Mouse (Mus musculus) layer of hippocampus, adult 6 months (tissue): ENCODE results near the gene Ndel1. TPM values are rescaled to one million over a fixed set of nuclear protein-coding genes. Genes with fewer than 3 reads are reported as not detected.

Experiments
- long read RNA-seq, 2 experiments: library from polyadenylated mRNA; unstranded; transcript quantifications; one replicate each; pipeline ENCODE4 v2.0.0; 2019 to 2020
- polyA plus RNA-seq: library from polyadenylated mRNA; unstranded; fragments of <200 nt; fragmentation: Nextera tagmentation; gene quantifications from 2 replicates; pipeline ENCODE4 v1.2.3, GENCODE M21; 2021

Gene Ndel1
- polyA plus RNA-seq: 71.2 and 71.4 TPM in 2 replicates
- long read RNA-seq, experiment 1, transcript Ndel1-201 (9 exons, 2,382 nt): major isoform, 109 of 147 reads
- long read RNA-seq, experiment 1, partial matches to known transcripts: 20 of 147 reads
- long read RNA-seq, experiment 1, other reads (novel, unspliced or antisense): 15 of 147 reads
- long read RNA-seq, experiment 2, transcript Ndel1-203 (8 exons, 1,653 nt): minor isoform, 6 of 708 reads
- long read RNA-seq, experiment 2, transcript Ndel1-201 (9 exons, 2,382 nt): major isoform, 597 of 708 reads
- long read RNA-seq, experiment 2, partial matches to known transcripts: 13 of 708 reads
- long read RNA-seq, experiment 2, other reads (novel, unspliced or antisense): 92 of 708 reads

DNA sequence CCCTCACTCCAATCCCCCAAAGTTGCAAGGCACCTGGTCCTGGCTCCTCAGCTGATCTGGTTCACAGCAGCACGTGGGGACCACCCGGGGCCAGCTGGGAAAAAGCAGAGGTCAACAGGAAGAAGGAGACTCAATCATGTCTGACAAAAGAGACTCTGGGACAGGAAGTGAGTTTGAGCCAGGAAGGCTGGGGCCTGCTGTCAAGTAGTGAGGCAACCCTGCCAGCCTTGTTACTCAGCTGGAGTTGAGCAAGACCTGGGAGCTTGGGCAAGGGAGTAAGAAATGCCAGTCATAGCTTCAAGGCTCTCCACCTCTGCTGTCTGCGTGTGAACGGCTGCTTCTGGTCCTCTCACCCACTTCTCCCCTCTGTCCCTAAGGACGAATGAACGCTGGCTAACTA is at the start of gene Ndel1:
TSS of gene Ndel1 (minus strand) at position 111 of the 400 bp plus-strand sequence.

DNA sequence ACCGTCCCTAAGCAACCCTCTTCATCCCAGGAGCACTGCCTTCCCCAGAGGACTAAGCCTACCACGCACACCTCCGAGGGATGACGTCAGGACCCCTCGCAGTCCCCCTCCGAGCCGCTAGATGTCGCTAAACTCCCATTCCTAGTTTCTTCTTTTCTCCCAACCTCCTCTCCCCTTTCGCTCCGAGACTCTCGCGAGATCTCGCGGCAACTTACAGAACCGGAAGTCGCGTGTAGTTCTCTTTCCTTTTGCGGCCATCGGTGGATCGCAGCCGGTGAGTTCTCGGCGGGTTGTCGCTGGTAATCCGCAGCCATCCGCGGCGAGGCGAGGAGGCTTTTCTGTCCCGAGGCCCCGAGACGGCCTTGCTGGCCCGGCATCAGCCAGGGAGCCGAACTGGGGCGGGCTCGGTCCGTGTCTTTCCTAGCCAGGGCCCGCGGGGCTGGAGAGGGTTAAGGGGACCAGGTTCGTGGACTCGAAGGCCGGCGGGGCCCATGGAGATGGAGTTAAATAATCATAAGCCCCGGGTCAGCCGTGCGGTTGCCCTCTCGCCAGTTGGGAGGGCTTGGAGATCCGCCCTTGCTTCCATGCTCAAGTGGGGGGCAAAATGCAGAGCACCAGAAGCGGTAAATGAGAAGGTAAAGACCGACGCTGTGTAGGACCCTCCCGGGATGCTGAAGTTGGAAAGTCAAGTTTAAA is 29.8 kb upstream of the Ndel1 start, which contains the start of gene Rpl26:
TSS of gene Rpl26 (plus strand) at position 233 of the 696 bp plus-strand sequence.

DNA sequence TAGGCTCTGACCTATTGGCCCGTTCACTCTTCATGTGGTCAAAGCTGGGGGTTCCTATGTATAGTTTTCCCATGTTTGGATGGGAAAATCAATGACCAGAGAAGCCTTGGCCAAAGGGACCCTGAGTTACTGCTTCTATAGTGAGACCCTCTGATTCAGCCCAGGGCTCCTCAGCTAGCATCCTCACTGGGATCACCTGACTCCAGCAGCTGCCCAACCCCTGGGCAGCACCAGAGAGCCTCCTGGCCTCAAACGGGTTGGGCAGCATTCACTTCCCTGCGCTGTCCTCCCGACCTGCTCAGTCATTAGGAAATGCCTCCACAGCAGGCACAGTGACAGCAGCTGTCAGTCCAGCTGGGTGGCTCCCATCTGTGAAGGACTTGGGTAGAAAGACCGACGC is 16.6 kb upstream of the Ndel1 start, which contains the start of gene Rnf222:
TSS of gene Rnf222 (plus strand) at position 301 of the 400 bp plus-strand sequence.

Other genes starting within 250 kb of the Ndel1 start
- gene Myh10, start 180.3 kb downstream of the Ndel1 start, polyA plus RNA-seq: 27.4 and 31.9 TPM in 2 replicates
- not detected in 2 replicates for gene Rnf222, start 16.7 kb upstream of the Ndel1 start, polyA plus RNA-seq
- 3,357 and 3,616 TPM in 2 replicates for gene Rpl26, start 29.7 kb upstream of the Ndel1 start, polyA plus RNA-seq
- gene Odf4, start 55.2 kb upstream of the Ndel1 start, polyA plus RNA-seq: not detected in 2 replicates
- gene Arhgef15, start 85.6 kb upstream of the Ndel1 start, polyA plus RNA-seq: 2.4 TPM in 2 replicates
- gene Slc25a35, start 96.3 kb upstream of the Ndel1 start, polyA plus RNA-seq: 1.9 and 2.4 TPM in 2 replicates
- 25.3 and 26.8 TPM in 2 replicates for gene Rangrf, start 103.3 kb upstream of the Ndel1 start, polyA plus RNA-seq
- gene Pfas, start 136.6 kb upstream of the Ndel1 start, polyA plus RNA-seq: 8.4 and 21.6 TPM in 2 replicates
- 16.8 and 19.8 TPM in 2 replicates for gene Ctc1, start 144.1 kb upstream of the Ndel1 start, polyA plus RNA-seq
- gene Aurkb, start 173.8 kb upstream of the Ndel1 start, polyA plus RNA-seq: 0.54 TPM in 2 replicates
- gene Borcs6, start 187.9 kb upstream of the Ndel1 start, polyA plus RNA-seq: 11.4 and 13.2 TPM in 2 replicates
- 40.3 and 42.2 TPM in 2 replicates for gene Tmem107, start 198.9 kb upstream of the Ndel1 start, polyA plus RNA-seq
- gene Vamp2, start 216.6 kb upstream of the Ndel1 start, polyA plus RNA-seq: 412 and 583 TPM in 2 replicates
- gene Per1, start 223.4 kb upstream of the Ndel1 start, polyA plus RNA-seq: 30.5 and 39.5 TPM in 2 replicates
- gene Hes7, start 248.5 kb upstream of the Ndel1 start, polyA plus RNA-seq: 0.53 and 0.58 TPM in 2 replicates